Mouse (Mus musculus) mesoderm, embryonic 11.5 days (tissue): ENCODE data around the gene Rtn2.

ENCODE experiments used
- DNase-seq: peaks from one replicate; pipeline ENCODE4 v3.0.0-alpha.2; 2012; ENCODE audit warnings: low read depth, low spot score

Rtn2 gene

DNA sequence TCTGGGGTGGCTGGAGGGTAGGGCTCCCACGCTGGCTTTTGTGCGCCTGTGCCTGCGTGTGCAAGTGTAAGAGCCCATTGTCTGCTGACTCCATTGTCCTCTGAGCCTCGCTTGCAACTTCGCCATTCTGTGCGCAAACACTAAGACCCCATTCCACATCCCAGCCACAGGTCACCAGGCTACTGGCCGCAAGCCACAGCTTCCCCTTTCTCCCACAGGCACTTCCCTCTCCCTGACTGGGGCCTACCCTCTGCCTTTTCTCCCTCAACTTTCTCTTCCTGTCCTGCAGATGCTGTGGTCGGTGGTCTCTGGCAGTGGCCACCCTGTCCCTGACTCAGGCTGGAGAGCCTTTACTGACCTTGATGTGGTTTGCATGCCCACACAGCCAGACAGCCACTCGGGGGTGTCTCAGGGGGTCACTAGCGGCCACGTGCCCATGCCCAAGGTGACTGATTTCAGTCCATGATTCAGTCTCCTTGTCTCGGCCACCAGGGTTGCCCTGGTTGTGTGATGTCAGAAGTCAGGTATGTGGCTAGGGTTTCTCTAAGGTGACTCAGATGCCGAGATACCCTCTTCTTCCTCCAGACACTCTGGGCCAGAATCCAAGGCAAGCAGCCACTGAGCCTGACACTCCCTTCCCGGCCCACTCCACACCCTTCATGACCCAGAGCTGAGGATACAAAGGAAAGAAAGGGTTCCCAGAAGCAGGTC is 34.2 kb downstream of the Rtn2 start:
- no peak for DNase-seq

- DNase-seq, result no peak
These were observed 35.8 kb downstream of the Rtn2 start for GRCm38 (mm10) chr7:19318201-19318600.

DNA sequence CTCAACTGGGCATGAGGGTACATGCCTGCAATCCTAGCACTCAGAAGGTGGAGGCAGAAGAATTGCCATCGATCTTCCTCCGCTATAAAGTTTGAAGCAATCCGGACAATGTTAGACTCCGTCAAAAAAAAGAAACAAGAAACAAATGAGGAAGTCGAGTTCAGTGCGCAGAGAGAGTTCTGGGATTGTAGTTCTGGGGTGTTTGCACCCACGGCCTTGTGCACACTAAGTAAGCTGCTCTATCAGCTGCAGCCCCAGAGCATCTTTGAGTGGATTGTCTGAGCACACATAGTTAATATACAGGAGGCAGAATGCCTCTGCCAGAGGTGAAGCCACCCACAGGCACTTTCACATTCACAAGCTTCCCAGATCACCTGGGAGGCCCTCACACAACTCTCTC is 36.3 kb downstream of the Rtn2 start:
- no peak for DNase-seq

DNA sequence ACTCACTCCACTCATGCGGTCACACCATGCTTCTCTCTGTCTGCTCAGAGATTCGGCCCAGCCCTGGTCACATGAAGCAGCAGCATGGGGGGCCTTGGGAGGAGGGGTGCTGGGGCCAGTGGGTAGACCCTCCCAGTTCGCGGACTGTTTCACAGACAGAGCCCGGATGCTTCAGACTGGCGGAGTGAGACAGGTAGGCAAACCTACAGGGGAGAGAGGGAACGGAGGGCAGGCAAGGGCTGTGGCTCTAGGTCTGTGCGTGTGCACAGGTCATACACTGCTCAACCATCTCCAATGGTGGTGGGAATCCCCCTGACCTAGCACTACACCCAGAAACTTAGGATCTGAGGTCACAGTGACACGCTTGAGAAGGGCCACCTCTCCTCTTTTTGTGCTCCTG is 37.0 kb downstream of the Rtn2 start:
- no peak for DNase-seq

DNA sequence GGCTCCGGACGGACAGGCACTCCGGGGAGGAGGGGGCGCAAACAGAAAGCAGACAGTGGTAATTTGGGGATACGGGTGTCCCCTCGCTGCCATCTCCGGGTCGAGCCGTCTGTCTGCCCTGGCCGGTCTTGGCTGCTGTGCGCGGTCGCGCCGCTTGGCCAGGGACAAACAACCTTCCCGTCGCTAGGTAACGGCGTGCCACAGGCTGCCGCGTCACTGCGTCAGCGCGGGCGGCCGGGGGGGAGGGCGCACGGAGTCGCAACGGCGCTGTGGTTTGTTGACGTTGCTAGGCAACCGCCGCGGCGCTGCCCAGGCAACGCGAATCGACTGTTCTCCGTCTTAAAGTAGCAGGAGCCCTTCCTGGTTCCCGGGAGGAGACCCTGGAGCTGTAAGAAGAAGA is 37.5 kb downstream of the Rtn2 start:
- DNase-seq, result peak; percentile 98

DNA sequence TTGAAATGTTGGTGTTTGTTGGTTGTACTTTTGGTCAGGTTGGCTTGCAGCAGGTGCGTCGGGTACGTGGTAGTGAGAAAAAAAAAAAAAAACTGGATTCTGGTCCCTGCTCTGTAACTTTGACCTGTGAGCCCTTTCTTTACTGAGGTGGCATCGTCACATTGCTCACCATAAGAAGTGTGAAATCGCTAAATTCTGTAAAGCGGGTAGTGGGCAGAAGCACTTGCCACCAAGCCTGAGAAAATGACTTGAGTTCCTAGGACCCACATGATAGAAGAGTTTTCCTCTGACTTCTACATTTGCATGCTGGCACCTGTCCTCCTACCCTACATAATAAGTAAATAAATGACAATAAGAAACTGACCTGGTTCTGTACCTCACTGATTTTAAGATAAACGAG is 38.2 kb downstream of the Rtn2 start:
- DNase-seq, result no peak

DNA sequence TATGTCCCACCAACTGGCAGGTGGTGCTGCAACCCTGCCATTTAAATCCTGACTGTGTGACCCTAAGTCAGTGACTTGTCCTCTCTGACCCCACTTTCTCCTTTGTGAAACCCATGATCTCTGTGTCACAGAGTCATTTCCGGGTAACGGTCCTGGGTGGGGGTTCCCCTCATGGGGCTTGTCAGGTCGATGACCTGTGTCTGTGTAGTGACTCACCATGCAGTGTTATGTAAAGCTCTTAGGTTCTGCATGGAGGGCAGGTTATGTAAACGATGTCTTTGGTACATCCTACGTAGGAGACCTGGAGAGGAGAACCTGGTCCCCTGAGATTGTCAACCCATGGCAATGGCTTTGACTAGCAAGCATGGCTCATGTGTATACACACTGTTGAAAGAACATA is 39.0 kb downstream of the Rtn2 start:
- DNase-seq, result no peak

GRCm38 (mm10) chr7:19322489-19322888 is 40.1 kb downstream of the Rtn2 start:
- no peak for DNase-seq

DNA sequence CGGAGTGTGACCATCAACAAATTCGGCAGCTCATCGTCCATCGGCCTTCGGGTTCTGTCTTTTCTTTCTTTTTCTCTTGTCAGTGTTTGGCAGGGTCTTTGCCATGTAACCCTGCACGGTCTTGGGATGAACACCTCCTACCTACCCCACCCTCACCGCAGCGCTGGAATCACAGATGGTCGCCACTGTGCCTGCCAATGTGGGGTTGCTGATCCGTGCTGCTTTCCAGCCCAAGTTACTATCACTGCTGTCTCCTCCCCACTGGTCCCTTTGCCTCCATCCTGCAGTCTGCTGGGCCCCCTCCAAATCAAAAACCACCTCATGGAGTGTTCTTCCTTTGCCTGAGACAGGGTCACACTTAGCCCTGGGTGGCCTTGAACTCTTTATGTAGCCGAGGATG is 41.8 kb downstream of the Rtn2 start:
- no peak for DNase-seq

- no peak for DNase-seq
These were observed 43.1 kb downstream of the Rtn2 start for GRCm38 (mm10) chr7:19325262-19326199.

DNA sequence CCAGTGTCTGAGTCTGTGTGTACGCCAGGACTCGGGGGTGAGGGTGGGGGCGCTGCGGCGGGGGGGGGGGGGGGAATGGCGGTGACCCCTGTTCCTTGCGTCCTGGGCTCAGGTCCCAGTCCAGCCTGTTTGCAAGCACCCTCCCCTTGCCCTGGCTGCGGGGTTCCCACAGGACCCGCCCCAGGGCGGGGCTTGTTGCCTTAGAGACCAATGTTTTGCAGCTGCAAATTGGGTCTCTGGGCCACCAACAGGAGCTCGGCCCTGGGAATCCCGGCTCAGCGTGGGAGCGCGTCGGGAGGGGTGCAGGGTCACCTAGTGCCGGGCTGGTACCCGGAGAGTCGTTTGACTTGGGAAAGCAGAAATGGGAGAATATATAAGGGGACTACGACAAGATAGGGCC is 43.9 kb downstream of the Rtn2 start:
- peak; percentile 91 for DNase-seq

DNA sequence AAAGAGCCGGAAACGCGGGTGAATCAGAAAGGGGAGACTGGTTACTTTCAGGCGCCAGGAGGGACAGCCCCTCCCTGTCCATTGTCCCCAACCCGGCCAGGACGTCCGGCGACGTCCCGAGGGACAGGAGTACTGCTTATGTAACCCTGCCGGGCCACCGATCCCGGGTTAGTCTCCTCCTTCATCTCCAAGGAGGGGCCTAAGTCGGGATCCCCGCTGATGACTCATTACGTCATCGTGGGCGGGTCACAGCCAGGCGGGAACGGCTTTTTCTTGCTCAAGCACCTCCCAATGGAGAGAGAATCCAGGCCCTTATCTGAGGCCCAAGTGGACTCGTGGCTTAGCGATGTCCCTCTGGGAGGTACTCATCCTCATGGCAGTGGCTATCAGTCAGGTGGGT is 44.7 kb downstream of the Rtn2 start:
- peak; percentile 91 for DNase-seq

GRCm38 (mm10) chr7:19327782-19328181 is 45.4 kb downstream of the Rtn2 start:
- no peak for DNase-seq

- DNase-seq, result no peak
These were observed 46.0 kb downstream of the Rtn2 start for GRCm38 (mm10) chr7:19328425-19328824.

DNA sequence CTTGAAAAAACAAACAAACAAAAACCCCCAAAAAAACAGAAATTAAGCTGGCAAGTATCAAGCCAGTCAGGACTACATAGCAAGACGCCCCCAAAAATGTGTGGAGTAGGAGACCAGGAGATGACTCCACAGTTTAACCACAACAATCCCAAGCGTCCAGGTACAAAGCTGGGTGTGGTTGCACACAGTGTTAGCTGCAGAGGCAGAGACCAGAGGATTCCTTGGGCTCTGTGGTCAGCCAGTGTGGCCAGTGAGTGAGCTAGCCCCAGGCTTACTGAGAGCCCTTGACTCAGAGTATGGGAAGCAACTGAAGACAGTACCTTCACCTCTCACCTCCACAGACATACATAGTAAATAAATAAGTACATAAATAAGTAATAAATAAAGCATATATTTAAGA is 49.5 kb downstream of the Rtn2 start:
- no peak for DNase-seq

DNA sequence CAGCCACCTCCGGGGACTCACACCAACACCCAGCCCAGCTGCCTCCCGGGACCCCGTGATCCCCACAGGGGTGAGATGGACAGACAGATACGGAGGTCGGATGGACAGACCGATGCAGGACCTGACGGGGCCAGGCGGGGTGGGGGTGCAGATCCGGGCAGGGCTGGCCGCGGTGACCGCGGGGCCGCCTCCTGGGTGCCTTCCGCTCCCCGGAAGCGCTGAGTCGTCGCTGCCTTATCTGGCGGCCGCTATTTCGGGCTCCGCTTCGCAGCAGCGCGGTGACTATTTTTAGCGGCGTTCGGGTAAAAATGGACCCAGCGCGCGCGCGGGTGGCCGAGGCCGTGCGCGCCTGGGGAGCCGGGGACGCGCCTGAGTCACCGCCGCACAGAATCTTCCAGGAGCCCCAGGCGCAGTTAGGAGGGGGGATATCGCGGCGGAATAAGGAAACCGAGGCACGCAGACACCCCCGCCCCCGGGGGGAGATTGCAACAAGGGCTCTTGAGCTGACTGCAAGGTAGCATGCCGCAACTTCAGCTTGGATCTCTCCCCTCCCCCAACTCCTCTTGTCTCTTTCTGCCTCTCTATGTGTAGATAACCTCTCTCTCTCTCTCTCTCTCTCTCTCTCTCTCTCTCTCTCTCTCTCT is 50.4 kb downstream of the Rtn2 start:
- no peak for DNase-seq

DNA sequence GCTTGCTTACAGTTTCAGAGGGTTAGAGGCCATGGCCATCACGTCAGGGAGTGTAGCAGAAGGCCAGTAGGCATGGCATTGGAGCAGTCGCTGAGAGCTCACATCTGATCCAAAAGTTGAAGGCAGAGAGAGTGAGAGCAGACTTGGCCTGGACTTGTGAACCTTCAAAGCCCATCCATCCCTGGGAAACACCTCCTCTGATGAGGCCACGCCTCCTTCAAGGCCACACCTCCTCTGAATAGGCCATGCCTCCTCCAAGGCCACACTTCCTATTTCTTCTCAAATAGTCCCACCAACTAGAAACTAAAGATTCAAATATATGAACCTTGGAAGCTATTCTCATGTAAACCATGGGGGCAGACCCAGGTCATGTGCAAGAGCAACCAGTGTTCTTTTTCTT is 53.2 kb downstream of the Rtn2 start:
- DNase-seq, result no peak

DNA sequence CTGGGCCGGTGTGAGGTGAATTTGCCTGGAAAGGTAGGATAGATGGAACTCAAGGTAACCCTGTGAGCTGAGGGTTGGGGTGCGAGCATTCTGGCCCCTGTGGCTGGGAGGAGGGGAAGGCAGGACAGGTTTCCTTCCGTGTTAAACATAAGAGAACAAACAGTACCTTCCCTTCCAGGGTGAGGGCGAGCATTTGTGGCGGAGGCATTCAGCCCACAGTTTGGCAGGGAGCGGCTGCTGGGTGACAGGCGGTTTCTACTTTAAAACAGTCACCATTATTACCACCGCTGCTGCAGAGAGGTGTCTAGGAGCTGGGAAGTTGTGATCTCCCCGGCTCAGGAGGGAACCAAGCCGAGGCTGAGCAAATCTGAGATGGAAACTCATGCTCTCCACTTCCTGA is 54.7 kb downstream of the Rtn2 start:
- DNase-seq, result no peak

DNA sequence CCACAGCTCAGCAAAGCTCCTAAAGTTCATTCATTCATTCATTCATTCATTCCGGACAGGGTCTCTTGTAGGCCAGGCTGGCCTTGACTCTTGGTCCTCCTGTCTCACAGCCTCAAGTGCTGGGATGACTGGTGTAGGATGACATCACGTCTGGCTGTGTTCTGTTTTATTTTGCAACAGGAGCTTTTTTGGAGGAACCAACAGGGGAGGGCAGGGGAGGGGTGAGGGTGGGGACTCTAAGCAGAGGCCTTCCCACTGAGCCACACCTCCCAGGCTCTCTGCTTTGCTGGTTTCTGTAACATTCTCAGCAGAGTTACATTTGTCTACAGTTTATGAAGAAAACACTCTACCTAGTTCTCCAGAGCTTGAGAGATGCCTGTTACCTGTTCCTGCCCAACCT is 55.6 kb downstream of the Rtn2 start:
- no peak for DNase-seq

DNA sequence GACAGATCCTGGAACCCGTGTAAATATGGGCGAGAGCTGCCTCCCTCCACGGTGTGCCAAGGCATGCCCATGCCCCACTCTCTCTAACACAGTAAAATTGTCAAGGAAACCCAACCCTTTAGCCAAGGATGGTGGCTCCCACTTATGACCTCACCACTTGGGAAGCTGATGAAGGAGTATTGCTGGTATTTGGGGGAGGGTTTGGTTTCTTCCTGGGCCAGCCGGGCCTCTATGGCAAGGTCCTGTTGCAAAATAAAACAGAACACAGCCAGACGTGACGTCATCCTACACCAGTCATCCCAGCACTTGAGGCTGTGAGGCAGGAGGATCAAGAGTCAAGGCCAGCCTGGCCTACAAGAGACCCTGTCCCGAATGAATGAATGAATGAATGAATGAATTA is 56.2 kb downstream of the Rtn2 start:
- no peak for DNase-seq

DNA sequence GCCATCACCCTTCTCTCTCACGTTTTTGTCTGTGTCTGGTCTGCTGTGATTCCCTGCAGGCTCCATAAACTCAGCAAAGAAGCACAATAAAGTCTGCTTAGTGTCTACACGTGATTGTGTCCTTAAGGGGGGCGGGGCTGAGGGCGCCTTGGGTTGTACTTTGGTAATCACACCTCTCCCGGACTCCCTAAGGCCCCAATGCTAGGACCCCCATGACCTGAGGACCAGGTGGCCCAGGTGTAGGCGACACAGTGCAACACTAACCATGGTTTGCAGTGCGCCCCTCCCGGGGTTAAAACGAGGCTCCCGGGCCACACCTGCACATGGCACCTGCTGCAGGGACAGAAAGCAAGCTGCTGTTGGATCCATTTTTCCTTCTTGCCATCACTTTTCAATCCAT is 58.8 kb downstream of the Rtn2 start:
- DNase-seq, result no peak

DNA sequence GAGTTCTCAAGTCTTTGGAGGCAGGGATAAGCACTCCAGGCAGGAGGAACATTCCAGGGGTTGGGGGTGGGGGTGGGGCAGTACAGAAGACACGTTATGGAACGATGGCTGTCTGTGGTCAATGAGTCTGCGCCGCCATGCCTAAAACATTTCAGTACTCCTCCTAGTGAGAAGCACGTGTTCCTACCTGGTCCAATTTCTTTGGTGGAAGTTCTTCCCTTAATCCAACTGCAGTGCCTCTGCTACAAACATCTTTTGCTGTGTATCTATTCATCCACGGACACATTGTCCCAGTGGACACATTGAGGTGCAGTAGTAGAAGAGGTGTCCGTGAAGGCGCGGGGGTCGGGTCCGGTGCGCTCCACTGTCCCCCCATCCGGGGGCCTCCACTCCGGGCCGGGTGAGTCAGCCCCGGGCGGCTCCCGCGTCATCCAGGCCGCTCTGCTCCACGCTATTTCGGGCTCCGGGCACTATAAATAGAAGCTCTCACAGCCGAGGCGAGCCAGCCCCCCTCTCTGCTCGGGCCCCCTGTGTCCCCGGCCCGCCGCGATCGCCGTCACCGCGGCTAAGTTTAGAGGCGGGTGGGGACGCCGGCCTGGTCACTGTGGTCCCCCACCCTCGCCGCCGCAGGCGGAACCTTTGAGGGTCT is 59.5 kb downstream of the Rtn2 start:
- no peak for DNase-seq
